Mouse (Mus musculus) forebrain, embryonic 16.5 days (tissue): ENCODE results near the gene Ccdc92b. TPM values are rescaled to one million over a fixed set of nuclear protein-coding genes. Genes with fewer than 3 reads are reported as not detected.

Experiments
- ATAC-seq: fragments of 200-750 bp; cut with Nextera tagmentation; 2 replicates; pipeline ENCODE4 v1.8.0; 2017; ENCODE audit warnings: mild to moderate bottlenecking, moderate library complexity
- H3K27ac ChIP-seq: fragments of 300-500 bp; sonication (generic); 2 replicates; pipeline ENCODE4 v1.5.1; 2014; ENCODE audit warnings: low read length, control low read depth
- H3K27me3 ChIP-seq: fragments of 300-500 bp; sonication (generic); replicated peaks from 2 replicates; pipeline ENCODE4 v1.6.1; 2014; ENCODE audit warnings: low read length; ENCODE audit not compliant: control insufficient read depth, insufficient read depth
- H3K36me3 ChIP-seq: fragments of 300-500 bp; sonication (generic); 2 replicates; pipeline ENCODE4 v1.6.1; 2014; ENCODE audit not compliant: control insufficient read depth, insufficient read depth
- H3K4me1 ChIP-seq: fragments of 300-500 bp; sonication (generic); replicated peaks from 2 replicates; pipeline ENCODE4 v1.6.1; 2014; ENCODE audit warnings: low read length; ENCODE audit not compliant: control insufficient read depth, insufficient read depth
- H3K4me2 ChIP-seq: fragments of 300-500 bp; sonication (generic); 2 replicates; pipeline ENCODE4 v1.6.1; 2014; ENCODE audit warnings: mild to moderate bottlenecking, low read length, control low read depth
- H3K4me3 ChIP-seq: fragments of 300-500 bp; sonication (generic); replicated peaks from 2 replicates; pipeline ENCODE4 v1.5.1; 2014; ENCODE audit warnings: mild to moderate bottlenecking, low read length, control low read depth
- H3K9ac ChIP-seq: fragments of 300-500 bp; sonication (generic); replicated peaks from 2 replicates; pipeline ENCODE4 v1.6.1; 2014; ENCODE audit warnings: low read depth, low read length, control low read depth
- H3K9me3 ChIP-seq: fragments of 300-500 bp; sonication (generic); 2 replicates; pipeline ENCODE4 v1.6.1; 2016; ENCODE audit warnings: low read length; ENCODE audit not compliant: control insufficient read depth
- WGBS: fragments of 180-500 bp; shearing (Covaris S2); extraction: QIAGEN DNeasy Blood & Tissue Kit; methylation state at CpG from one replicate; pipeline ENCODE4 v1.1.7; 2014; 5-methylcytosine and 5-hydroxymethylcytosine counted together
- polyA plus RNA-seq: library from polyadenylated mRNA; unstranded; fragments of >200 nt; fragmentation: Nextera tagmentation; extraction: Ambion mirVana; gene quantifications from 2 replicates; pipeline ENCODE4 v1.2.1, GENCODE M21; 2015

Gene Ccdc92b
- polyA plus RNA-seq, 1 experiment from 2014 or later, result 3.4 TPM

GRCm38 (mm10) chr11:74610068-74610467 is 9.3 kb upstream of the Ccdc92b start:
- 21% methylated on average over 5 of the region's 5 CpGs for WGBS
- no peak for ATAC-seq
- no peaks in the 10 kb centered on the region for H3K36me3 ChIP-seq
- no peak overlapping the region for H3K4me2 ChIP-seq
- peaks cover 35% of the 10 kb centered on the region for H3K27me3 ChIP-seq
- H3K4me3 ChIP-seq, result no peak overlapping the region
- no peak overlapping the region for H3K27ac ChIP-seq
- no peaks in the 10 kb centered on the region for H3K9me3 ChIP-seq
- no peak overlapping the region for H3K9ac ChIP-seq
- peaks cover 6% of the 10 kb centered on the region for H3K4me1 ChIP-seq

GRCm38 (mm10) chr11:74610545-74611176 is 8.7 kb upstream of the Ccdc92b start, which contains the start of gene Rap1gap2:
Gene Rap1gap2 (minus strand): TSS chr11:74610915.
- no peak within 1 kb of the TSS for H3K27ac ChIP-seq
- 1% methylated on average over 50 of the region's 50 CpGs for WGBS
- peak within 1 kb of the TSS; percentile 40 for H3K4me3 ChIP-seq
- peak within 1 kb of the TSS; percentile 70 for H3K4me2 ChIP-seq
- no peaks in the 10 kb centered on the region for H3K36me3 ChIP-seq
- H3K27me3 ChIP-seq, result peaks cover 35% of the 10 kb centered on the region
- no peaks in the 10 kb centered on the region for H3K9me3 ChIP-seq
- no peak for ATAC-seq
- H3K9ac ChIP-seq, result peak within 1 kb of the TSS; percentile 47
- H3K4me1 ChIP-seq, result peaks cover 6% of the 10 kb centered on the region

- WGBS, result 20% methylated on average over 7 of the region's 7 CpGs
- Histone ChIP-seq H3K4me2 (no peak overlapping the region), H3K27me3 (peaks cover 39% of the 10 kb centered on the region), H3K9me3 (no peaks in the 10 kb centered on the region), H3K4me1 (peaks cover 6% of the 10 kb centered on the region), H3K27ac (no peak overlapping the region), H3K36me3 (no peaks in the 10 kb centered on the region), H3K9ac (no peak overlapping the region), H3K4me3 (no peak overlapping the region)
- no peak for ATAC-seq
Observed at GRCm38 (mm10) chr11:74611437-74611836, 8.0 kb upstream of the Ccdc92b start.

- H3K9ac ChIP-seq, result no peak overlapping the region
- H3K4me1 ChIP-seq, result peaks cover 6% of the 10 kb centered on the region
- H3K27ac ChIP-seq, result no peak overlapping the region
- no peaks in the 10 kb centered on the region for H3K9me3 ChIP-seq
- no peak overlapping the region for H3K4me3 ChIP-seq
- WGBS, result 64% methylated on average over 4 of the region's 4 CpGs
- no peak for ATAC-seq
- H3K27me3 ChIP-seq, result peaks cover 41% of the 10 kb centered on the region
- H3K4me2 ChIP-seq, result no peak overlapping the region
- H3K36me3 ChIP-seq, result no peaks in the 10 kb centered on the region
Observed at GRCm38 (mm10) chr11:74613428-74613827, 6.0 kb upstream of the Ccdc92b start.

- no peak overlapping the region for H3K27ac ChIP-seq
- H3K9ac ChIP-seq, result no peak overlapping the region
- ATAC-seq, result no peak
- no peaks in the 10 kb centered on the region for H3K36me3 ChIP-seq
- H3K9me3 ChIP-seq, result no peaks in the 10 kb centered on the region
- H3K4me1 ChIP-seq, result peaks cover 9% of the 10 kb centered on the region
- no peak overlapping the region for H3K4me3 ChIP-seq
- H3K27me3 ChIP-seq, result peaks cover 33% of the 10 kb centered on the region
- no peak overlapping the region for H3K4me2 ChIP-seq
- 58% methylated on average over 5 of the region's 5 CpGs for WGBS
Observed at GRCm38 (mm10) chr11:74615571-74615970, 3.8 kb upstream of the Ccdc92b start.

GRCm38 (mm10) chr11:74619956-74620300 is 523 bp downstream of the Ccdc92b start:
- peaks cover 7% of the 10 kb centered on the region for H3K4me1 ChIP-seq

GRCm38 (mm10) chr11:74621974-74622669 is 2.7 kb downstream of the Ccdc92b start:
- H3K4me3 ChIP-seq, result no peak overlapping the region
- 80% methylated on average over 8 of the region's 8 CpGs for WGBS
- H3K36me3 ChIP-seq, result no peaks in the 10 kb centered on the region
- H3K27ac ChIP-seq, result no peak overlapping the region
- H3K4me1 ChIP-seq, result peaks cover 7% of the 10 kb centered on the region
- no peak for ATAC-seq
- H3K9me3 ChIP-seq, result no peaks in the 10 kb centered on the region
- no peak overlapping the region for H3K4me2 ChIP-seq
- no peak overlapping the region for H3K9ac ChIP-seq
- H3K27me3 ChIP-seq, result peaks cover 14% of the 10 kb centered on the region

More at GRCm38 (mm10) chr11:74619956-74620300, 523 bp downstream of the Ccdc92b start:
- no peak for ATAC-seq
- H3K4me3 ChIP-seq, result peak overlapping the region; percentile 74
- H3K27ac ChIP-seq, result no peak overlapping the region
- peaks cover 18% of the 10 kb centered on the region for H3K27me3 ChIP-seq
- H3K9me3 ChIP-seq, result no peaks in the 10 kb centered on the region
- H3K4me2 ChIP-seq, result peak overlapping the region; percentile 62
- H3K36me3 ChIP-seq, result no peaks in the 10 kb centered on the region
- H3K9ac ChIP-seq, result peak overlapping the region; percentile 83
- WGBS, result 2% methylated on average over 16 of the region's 16 CpGs

GRCm38 (mm10) chr11:74623693-74624092 is 4.3 kb downstream of the Ccdc92b start:
- H3K27ac ChIP-seq, result no peak overlapping the region
- no peak overlapping the region for H3K9ac ChIP-seq
- H3K36me3 ChIP-seq, result no peaks in the 10 kb centered on the region
- H3K4me2 ChIP-seq, result no peak overlapping the region
- peaks cover 12% of the 10 kb centered on the region for H3K27me3 ChIP-seq
- WGBS, result 70% methylated on average over 6 of the region's 6 CpGs
- H3K4me1 ChIP-seq, result peaks cover 7% of the 10 kb centered on the region
- H3K4me3 ChIP-seq, result no peak overlapping the region
- ATAC-seq, result no peak
- H3K9me3 ChIP-seq, result no peaks in the 10 kb centered on the region

GRCm38 (mm10) chr11:74625333-74625732 is 5.9 kb downstream of the Ccdc92b start:
- no peak overlapping the region for H3K4me3 ChIP-seq
- H3K27me3 ChIP-seq, result peaks cover 10% of the 10 kb centered on the region
- no peak overlapping the region for H3K4me2 ChIP-seq
- ATAC-seq, result no peak
- no peak overlapping the region for H3K9ac ChIP-seq
- no peak overlapping the region for H3K27ac ChIP-seq
- no peaks in the 10 kb centered on the region for H3K9me3 ChIP-seq
- H3K4me1 ChIP-seq, result peaks cover 4% of the 10 kb centered on the region
- H3K36me3 ChIP-seq, result no peaks in the 10 kb centered on the region
